Mouse (Mus musculus): ENCODE measurements around the gene Cdc5l.
"Not testable (repeated sequence)": the region's sequence is repeated elsewhere in the genome, so short reads cannot be mapped to it uniquely, and the experiment has no call there.

The Cdc5l gene

GRCm38 (mm10) chr17:45433419-45434261 lies at the start of gene Cdc5l:
TSS of gene Cdc5l (minus strand) at chr17:45433737.
- peak; percentile 91 to 97 for DNase-seq (ENCODE audit: low spot score in 2 of 2)

GRCm38 (mm10) chr17:45480429-45480828 lies 46.9 kb upstream of the Cdc5l start:
- DNase-seq (ENCODE audit: low spot score in 2 of 2), result no peak

- DNase-seq (ENCODE audit: low spot score in 2 of 2), result peak; percentile 64 to 71
These were observed 44.8 kb upstream of the Cdc5l start for GRCm38 (mm10) chr17:45478234-45478825.

GRCm38 (mm10) chr17:45474669-45475465 lies 41.3 kb upstream of the Cdc5l start, which contains the start of gene Spats1:
TSS of gene Spats1 (minus strand) at chr17:45475415.
- DNase-seq (ENCODE audit: low spot score in 2 of 2), result peak; percentile 12 to 20

- no peak for DNase-seq (ENCODE audit: low spot score in 2 of 2)
These were observed 40.6 kb upstream of the Cdc5l start for GRCm38 (mm10) chr17:45474146-45474545.

GRCm38 (mm10) chr17:45473667-45474066 lies 40.1 kb upstream of the Cdc5l start:
- DNase-seq (ENCODE audit: low spot score in 2 of 2), result no peak

GRCm38 (mm10) chr17:45470726-45471125 lies 37.2 kb upstream of the Cdc5l start:
- no peak for DNase-seq (ENCODE audit: low spot score in 2 of 2)

- DNase-seq (ENCODE audit: low spot score in 2 of 2), result no peak
These were observed 34.8 kb upstream of the Cdc5l start for GRCm38 (mm10) chr17:45468302-45468701.

- no peak for DNase-seq (ENCODE audit: low spot score in 2 of 2)
These were observed 33.2 kb upstream of the Cdc5l start for GRCm38 (mm10) chr17:45466701-45467100.

- DNase-seq (ENCODE audit: low spot score in 2 of 2), result no peak
These were observed 30.7 kb upstream of the Cdc5l start for GRCm38 (mm10) chr17:45464255-45464654.

GRCm38 (mm10) chr17:45462506-45462905 lies 29.0 kb upstream of the Cdc5l start:
- no peak for DNase-seq (ENCODE audit: low spot score in 2 of 2)

- no peak for DNase-seq (ENCODE audit: low spot score in 2 of 2)
These were observed 25.5 kb upstream of the Cdc5l start for GRCm38 (mm10) chr17:45459062-45459461.

GRCm38 (mm10) chr17:45458516-45458915 lies 25.0 kb upstream of the Cdc5l start:
- no peak for DNase-seq (ENCODE audit: low spot score in 2 of 2)

- no peak for DNase-seq (ENCODE audit: low spot score in 2 of 2)
These were observed 23.9 kb upstream of the Cdc5l start for GRCm38 (mm10) chr17:45457487-45457886.

- DNase-seq (ENCODE audit: low spot score in 2 of 2), result no peak
These were observed 23.0 kb upstream of the Cdc5l start for GRCm38 (mm10) chr17:45456260-45457152.

- DNase-seq (ENCODE audit: low spot score in 2 of 2), result not testable (repeated sequence)
These were observed 22.2 kb upstream of the Cdc5l start for GRCm38 (mm10) chr17:45455783-45456182.

- no peak for DNase-seq (ENCODE audit: low spot score in 2 of 2)
These were observed 21.3 kb upstream of the Cdc5l start for GRCm38 (mm10) chr17:45454794-45455193.

GRCm38 (mm10) chr17:45452271-45452670 lies 18.7 kb upstream of the Cdc5l start:
- DNase-seq (ENCODE audit: low spot score in 2 of 2), result no peak

- DNase-seq (ENCODE audit: low spot score in 2 of 2), result no peak
These were observed 16.6 kb upstream of the Cdc5l start for GRCm38 (mm10) chr17:45450153-45450552.

- no peak for DNase-seq (ENCODE audit: low spot score in 2 of 2)
These were observed 16.0 kb upstream of the Cdc5l start for GRCm38 (mm10) chr17:45449586-45449985.

GRCm38 (mm10) chr17:45447063-45447462 lies 13.5 kb upstream of the Cdc5l start:
- no peak for DNase-seq (ENCODE audit: low spot score in 2 of 2)

All from urinary bladder, postnatal 36 days (tissue).